Mouse (Mus musculus) kidney, adult 10 weeks (tissue): Measurements from ENCODE around the gene Mrpl20. TPM values are rescaled to one million over a fixed set of nuclear protein-coding genes. Genes with fewer than 3 reads are reported as not detected.

ENCODE experiments used
- polyA plus RNA-seq: library from polyadenylated mRNA; stranded (reverse); fragments of 350-450 nt; fragmentation: Illumina TruSeq; extraction: RNeasy Lipid Tissue Mini Kit (QIAGEN cat#74804); gene quantifications from one replicate; pipeline ENCODE4 v1.2.3, GENCODE M21; 2014; ENCODE audit warnings: low read depth, low replicate concordance

The Mrpl20 gene
- polyA plus RNA-seq: 87.6 TPM

DNA sequence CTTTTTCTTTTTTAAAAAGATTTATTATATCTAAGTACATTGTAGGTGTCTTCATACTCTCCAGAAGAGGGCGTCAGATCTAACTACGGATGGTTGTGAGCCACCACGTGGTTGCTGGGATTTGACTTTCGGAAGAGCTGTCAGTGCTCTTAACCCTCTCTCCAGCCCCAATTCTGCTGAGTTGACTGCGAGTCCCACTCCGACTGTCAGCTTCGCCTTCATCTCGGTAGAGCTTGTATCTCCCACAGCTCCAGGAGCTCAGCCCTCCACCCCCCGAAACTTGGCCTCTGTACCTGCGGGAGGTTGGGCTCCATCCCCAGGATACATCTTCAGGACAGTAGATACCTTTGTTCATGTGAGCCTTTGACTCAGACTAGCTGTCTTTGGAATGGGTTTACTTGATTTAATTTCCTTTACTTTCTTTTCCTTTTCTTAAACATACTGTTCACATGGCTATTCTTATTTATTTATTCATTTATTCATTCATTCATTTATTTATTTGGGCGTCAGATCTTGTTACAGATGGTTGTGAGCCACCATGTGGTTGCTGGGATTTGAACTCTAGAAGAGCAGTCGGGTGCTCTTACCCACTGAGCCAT lies at the start of gene Mrpl20:
Gene Mrpl20 (plus strand): TSS at position 138 of the 599 bp plus-strand sequence.

GRCm38 (mm10) chr4:155760613-155761355 lies 41.9 kb upstream of the Mrpl20 start, which contains the start of gene Atad3a:
Atad3a (minus strand) TSS chr4:155761093.

GRCm38 (mm10) chr4:155774280-155774754 lies 28.4 kb upstream of the Mrpl20 start, which contains the start of gene Vwa1:
Vwa1 (minus strand) TSS chr4:155774698.

DNA sequence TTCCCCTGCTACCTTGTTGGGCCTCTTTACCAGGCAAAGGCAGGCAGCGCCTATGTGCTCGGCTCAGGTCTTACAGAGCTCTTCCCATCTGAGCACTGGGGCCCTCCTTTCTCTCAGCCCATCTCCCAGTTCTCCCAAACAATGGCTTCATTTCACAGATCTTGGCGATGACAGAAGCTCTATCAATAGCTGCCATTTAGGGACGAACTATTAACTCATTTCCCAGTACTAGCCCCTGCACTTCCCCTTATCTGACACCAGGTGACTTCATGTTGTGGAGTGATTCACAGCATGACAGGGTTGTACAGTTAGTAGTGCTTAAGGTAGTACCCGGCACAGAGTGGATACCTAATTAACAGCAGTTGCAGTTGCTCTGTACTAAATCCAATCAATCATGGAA lies 16.9 kb upstream of the Mrpl20 start, which contains the start of gene Tmem88b:
Gene Tmem88b (minus strand): TSS at position 56 of the 400 bp plus-strand sequence.

DNA sequence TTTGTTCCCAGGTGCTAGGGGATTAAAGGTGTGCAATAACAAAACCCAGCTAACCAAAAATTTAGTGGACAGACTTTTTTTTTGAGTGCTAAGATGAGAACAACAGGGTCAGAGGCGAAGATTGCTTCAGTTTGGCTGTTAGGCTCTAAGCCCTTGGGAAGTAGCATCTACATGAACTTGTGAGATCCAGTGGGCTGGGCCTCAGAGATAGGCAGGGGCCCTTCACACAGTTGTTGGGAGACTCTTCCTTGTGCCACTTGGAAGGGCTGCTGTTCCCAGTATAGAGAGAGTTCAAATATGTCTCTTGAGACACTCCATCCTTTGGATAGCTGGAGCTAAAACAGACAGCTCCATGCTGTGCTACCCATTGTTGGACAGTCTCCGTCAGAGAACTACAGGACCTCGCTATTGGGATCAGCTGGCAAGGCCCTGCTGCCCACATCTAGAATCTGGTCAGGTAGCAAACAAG lies 12.6 kb upstream of the Mrpl20 start, which contains the start of gene Ankrd65:
Gene Ankrd65 (plus strand): TSS at position 419 of the 469 bp plus-strand sequence.

GRCm38 (mm10) chr4:155811929-155812664 lies 9.4 kb downstream of the Mrpl20 start, which contains the start of gene Ccnl2:
Ccnl2 (plus strand) TSS chr4:155812489.

DNA sequence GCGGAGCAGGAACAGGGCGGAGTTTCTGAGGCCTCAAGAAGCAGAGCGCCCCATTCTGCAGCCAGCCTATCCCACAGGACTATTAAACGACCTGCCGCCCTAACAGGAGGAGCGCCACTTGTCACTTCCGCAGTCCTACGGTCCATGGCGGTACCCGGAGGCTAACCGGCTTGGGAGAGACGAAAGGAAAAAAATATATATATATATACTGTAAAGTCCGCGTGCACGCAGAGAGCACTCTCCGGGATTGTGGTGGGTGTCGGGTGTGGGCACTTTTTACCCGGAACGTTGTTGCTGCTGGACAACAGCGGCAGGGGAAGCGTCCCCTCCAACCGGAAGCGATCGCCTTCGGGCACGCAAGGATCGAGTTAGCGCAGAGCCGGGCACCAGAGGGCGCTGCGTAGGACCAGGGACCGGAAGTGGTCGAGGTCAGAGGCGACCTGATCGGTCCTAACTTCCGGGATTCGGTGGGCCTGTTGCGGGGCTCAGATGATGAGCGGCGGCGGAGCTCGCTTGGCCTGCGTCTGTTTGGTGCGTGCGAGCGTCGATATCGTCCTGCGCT lies 28.6 kb downstream of the Mrpl20 start, which contains the start of gene Aurkaip1:
Gene Aurkaip1 (plus strand): TSS at position 68 of the 562 bp plus-strand sequence.

DNA sequence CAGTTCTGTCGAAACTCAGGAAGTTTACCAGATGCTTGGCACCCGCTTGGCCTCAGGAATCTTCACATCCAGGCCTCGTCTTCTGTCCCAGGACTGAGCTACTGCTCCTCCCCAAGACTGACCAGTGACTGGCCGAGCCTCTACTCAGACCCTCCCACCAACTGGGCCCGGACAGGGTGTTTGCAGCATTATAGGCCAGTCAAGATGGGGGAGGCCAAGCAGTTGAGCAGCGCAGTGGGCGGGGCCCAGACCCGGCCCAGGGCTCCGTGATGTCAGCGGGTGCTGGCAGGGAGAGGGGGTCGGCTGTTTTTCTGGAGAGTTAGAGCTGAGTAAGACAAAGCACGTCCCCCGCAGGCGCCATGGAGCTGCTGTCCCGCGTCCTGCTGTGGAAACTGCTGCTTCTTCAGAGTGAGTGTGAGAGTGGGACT lies 36.8 kb downstream of the Mrpl20 start, which contains the start of gene Mxra8:
Gene Mxra8 (plus strand): TSS at position 198 of the 428 bp plus-strand sequence.

DNA sequence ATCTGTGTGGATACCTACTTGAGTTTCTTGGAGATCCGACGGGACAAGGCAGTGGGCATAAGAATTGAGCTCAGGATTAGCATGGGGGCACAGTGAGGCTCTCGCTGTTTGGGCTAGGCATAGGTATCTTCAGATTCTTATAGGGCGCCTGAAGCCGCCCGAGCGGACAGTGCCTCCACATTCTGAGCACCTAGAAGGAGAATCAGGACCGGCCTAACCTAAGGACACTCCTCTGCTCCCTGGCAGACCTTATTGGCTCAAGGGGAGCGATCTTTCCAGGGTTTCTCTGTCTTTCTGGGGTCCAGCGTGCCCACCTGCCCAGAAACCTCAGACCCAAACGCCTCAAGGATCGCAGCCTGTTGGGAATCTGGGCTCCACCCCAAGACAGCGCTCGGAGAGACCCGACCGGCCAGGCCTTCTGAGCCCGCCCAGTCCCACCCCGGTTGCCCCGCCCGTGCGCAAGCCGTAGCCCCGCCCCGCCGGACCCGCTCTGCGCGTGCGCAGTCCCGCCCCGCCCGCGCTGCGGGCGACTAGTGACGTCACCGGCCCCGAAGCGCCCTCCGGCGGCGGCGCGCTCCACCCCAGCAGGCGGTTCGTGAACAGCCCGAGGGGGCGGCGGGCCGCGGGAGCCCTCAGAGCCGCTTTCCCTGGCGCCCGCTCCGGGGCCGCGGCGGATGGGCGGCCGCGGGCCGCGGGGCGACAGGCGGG lies 44.3 kb downstream of the Mrpl20 start, which contains the start of gene Dvl1:
Gene Dvl1 (plus strand): TSS at position 532 of the 708 bp plus-strand sequence.

Other genes starting within 250 kb of the Mrpl20 start
- 49.5 TPM for gene Nadk, start 240.5 kb upstream of the Mrpl20 start, polyA plus RNA-seq
- 9.5 TPM for gene Slc35e2, start 201.5 kb upstream of the Mrpl20 start, polyA plus RNA-seq
- 57.7 TPM for gene Cdk11b, start 178.0 kb upstream of the Mrpl20 start, polyA plus RNA-seq
- gene Gm10563, start 157.5 kb upstream of the Mrpl20 start, polyA plus RNA-seq: not detected
- 0.61 TPM for gene Mmp23, start 149.5 kb upstream of the Mrpl20 start, polyA plus RNA-seq
- gene Mib2, start 133.7 kb upstream of the Mrpl20 start, polyA plus RNA-seq: 0.73 TPM
- not detected for gene Fndc10, start 108.5 kb upstream of the Mrpl20 start, polyA plus RNA-seq
- 74.9 TPM for gene Ssu72, start 98.1 kb upstream of the Mrpl20 start, polyA plus RNA-seq
- not detected for gene Tmem240, start 68.1 kb upstream of the Mrpl20 start, polyA plus RNA-seq
- 5.9 TPM for gene Atad3a, start 41.8 kb upstream of the Mrpl20 start, polyA plus RNA-seq
- 3.3 TPM for gene Vwa1, start 28.2 kb upstream of the Mrpl20 start, polyA plus RNA-seq
- gene Tmem88b, start 17.0 kb upstream of the Mrpl20 start, polyA plus RNA-seq: 2.2 TPM
- not detected for gene Ankrd65, start 12.4 kb upstream of the Mrpl20 start, polyA plus RNA-seq
- 37.9 TPM for gene Ccnl2, start 9.6 kb downstream of the Mrpl20 start, polyA plus RNA-seq
- 6.3 TPM for gene Aurkaip1, start 28.4 kb downstream of the Mrpl20 start, polyA plus RNA-seq
- 43.1 TPM for gene Mxra8, start 36.8 kb downstream of the Mrpl20 start, polyA plus RNA-seq
- gene Dvl1, start 44.5 kb downstream of the Mrpl20 start, polyA plus RNA-seq: 3.0 TPM
- not detected for gene Tas1r3, start 60.5 kb downstream of the Mrpl20 start, polyA plus RNA-seq
- gene Cptp, start 66.6 kb downstream of the Mrpl20 start, polyA plus RNA-seq: 6.4 TPM
- 1.9 TPM for gene Ints11, start 66.7 kb downstream of the Mrpl20 start, polyA plus RNA-seq
- 1.4 TPM for gene Pusl1, start 88.9 kb downstream of the Mrpl20 start, polyA plus RNA-seq
- 0.97 TPM for gene Acap3, start 88.9 kb downstream of the Mrpl20 start, polyA plus RNA-seq
- 50.5 TPM for gene Ube2j2, start 141.0 kb downstream of the Mrpl20 start, polyA plus RNA-seq
- 28.0 TPM for gene C1qtnf12, start 159.4 kb downstream of the Mrpl20 start, polyA plus RNA-seq
- gene B3galt6, start 189.8 kb downstream of the Mrpl20 start, polyA plus RNA-seq: 5.6 TPM
- 121 TPM for gene Sdf4, start 190.0 kb downstream of the Mrpl20 start, polyA plus RNA-seq
- not detected for gene Tnfrsf4, start 211.0 kb downstream of the Mrpl20 start, polyA plus RNA-seq
- gene Tnfrsf18, start 223.3 kb downstream of the Mrpl20 start, polyA plus RNA-seq: not detected